Mouse (Mus musculus) natural killer cell, adult 2 months (primary cell): ENCODE data around the gene H1f0.

Experiments
- DNase-seq, 2 experiments: peaks; one replicate each; pipeline ENCODE4 v3.0.0; 2022; ENCODE audit warnings: low spot score in 2 of 2

The H1f0 gene

DNA sequence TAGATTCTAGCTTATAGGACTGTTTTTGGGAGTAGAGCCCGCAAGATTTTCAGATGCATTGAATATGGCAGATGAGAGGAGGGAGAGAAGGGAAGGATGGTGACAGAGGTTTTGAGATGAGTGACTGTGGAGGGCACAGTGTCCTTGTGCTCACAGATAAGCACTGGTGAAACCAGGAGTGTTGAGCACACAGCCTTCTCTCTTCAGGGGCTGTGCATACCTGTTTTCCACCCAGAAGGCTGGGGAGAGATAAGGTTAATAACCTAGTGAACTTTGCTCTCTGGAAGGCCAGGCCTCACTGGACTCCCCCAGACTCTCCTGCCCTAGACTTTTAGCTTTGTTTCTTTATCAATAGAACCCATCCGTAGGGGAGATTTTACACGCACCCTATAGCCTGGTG lies 40.2 kb downstream of the H1f0 start:
- DNase-seq = no peak

DNA sequence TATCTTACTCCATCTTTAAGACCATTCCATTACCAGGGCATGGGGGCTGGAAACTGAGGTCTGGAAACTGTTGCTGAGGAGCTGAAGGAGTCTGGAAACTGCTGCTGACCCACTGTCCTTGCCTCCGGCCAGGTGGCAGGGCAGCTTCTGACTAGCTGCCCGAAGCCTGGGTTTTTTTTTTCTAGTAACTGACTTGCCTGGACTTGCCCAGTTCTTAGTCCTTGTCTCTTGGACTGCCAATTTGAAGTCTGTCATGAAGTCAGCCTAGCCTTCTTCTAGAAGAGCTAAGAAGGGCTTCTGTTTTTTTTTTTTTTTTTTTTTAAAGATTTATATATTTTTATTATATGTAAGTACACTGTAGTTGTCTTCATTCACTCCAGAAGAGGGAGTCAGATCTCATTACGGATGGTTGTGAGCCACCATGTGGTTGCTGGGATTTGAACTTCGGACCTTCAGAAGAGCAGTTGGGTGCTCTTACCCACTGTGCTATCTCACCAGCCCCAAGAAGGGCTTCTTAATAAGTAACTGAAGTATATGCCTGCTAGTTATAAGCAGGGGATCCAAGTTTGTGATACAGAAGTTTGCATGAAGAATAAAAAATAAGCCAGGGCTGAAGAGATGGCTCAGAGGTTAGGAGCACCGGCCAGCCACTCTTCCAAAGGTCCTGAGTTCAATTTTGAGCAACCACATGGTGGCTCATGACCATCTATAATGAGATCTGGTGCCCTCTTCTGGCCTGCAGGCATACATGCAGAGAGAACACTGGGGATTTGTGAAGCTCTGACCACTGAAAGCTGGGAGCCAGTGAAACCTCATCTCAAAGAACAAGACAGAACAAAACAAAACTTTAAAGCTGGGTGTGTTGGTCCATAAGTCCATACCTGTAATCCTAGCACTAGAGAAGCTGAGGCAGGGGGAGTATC lies 43.1 kb downstream of the H1f0 start:
- DNase-seq = peak; percentile 43 to 51

DNA sequence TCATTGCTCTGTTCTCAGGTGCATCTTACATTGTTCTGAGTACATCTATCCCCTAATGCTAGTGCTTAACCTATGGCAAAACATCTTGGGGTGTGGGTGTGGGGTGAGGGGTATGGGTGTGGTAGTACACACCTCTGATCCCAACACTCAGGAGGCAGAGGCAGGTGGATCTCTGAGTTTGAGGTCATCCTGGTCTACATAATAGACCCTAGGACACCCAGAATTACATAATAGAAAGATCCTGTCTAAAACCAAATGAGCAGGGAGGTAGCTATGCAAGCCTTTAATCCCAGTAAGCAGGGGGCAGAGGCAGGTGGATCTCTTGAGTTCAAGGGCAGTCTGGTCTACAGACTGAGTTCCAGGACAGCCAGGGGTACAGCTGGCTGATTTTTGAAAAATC lies 45.5 kb downstream of the H1f0 start:
- no peak for DNase-seq

- no peak for DNase-seq
These were observed 46.2 kb downstream of the H1f0 start for GRCm38 (mm10) chr15:79074446-79074845.

- peak; percentile 65 to 72 for DNase-seq
These were observed 46.8 kb downstream of the H1f0 start, which contains the start of gene Eif3l for GRCm38 (mm10) chr15:79074913-79075532. Gene Eif3l, plus strand, starts transcription at chr15:79075179.

GRCm38 (mm10) chr15:79075658-79076365 lies 47.6 kb downstream of the H1f0 start:
- no peak for DNase-seq

- DNase-seq = no peak
These were observed 51.3 kb downstream of the H1f0 start for GRCm38 (mm10) chr15:79079567-79079966.
